Mouse (Mus musculus): ENCODE measurements around the gene Pfn4.

DNA sequence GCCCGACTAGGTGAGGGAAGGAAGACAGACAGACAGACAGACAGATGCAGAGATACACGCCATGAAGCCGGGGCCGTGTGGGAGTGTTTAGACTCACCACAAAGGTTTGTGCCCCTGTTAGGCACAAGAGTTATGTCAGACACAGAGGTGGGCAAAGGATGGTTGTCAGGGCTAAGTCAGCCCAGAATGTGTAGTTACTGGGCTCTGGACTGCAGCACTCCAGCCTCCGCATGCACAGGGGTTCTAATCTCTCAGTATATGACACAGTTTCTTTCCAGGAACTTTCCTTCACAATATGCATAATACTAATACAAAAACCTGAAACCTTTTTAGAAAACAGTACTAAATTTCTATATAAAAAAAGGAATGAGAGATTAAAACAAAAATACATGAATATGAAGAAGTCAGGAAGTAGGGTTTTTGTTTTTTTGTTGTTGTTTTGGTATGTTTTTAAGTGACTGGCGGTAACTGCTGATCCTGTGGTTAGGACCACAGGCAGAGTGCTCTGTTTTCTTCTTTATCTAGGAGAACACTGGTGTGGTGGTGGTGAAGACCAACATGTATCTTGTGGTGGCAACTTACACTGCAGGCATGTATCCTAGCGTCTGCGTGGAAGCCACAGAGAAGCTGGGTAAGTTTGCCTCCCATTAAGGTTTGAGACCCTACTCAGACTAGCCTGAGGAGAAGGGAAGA is 6.2 kb downstream of the Pfn4 start:
- TF ChIP-seq CTCF (IDR thresholded peaks at IDR 0.05; ENCODE audit: low read depth) (no peak), EP300 (IDR thresholded peaks at IDR 0.05; ENCODE audit: low read depth) (no peak)

All from heart, postnatal 0 days (tissue).